Mouse (Mus musculus) stomach, embryonic 14.5 days (tissue): ENCODE data around the gene Lect2. TPM values are rescaled to one million over a fixed set of nuclear protein-coding genes. Genes with fewer than 3 reads are reported as not detected.

Experiments used
- ATAC-seq: fragments of 200-750 bp; cut with Nextera tagmentation; 2 replicates; pipeline ENCODE4 v1.8.0; 2017; ENCODE audit warnings: low read depth, moderate TSS enrichment; ENCODE audit not compliant: insufficient number of reproducible peaks, insufficient read depth, low FRiP score
- H3K27ac ChIP-seq: fragments of 300-500 bp; sonication (generic); 2 replicates; pipeline ENCODE4 v1.5.1; 2014; ENCODE audit warnings: mild to moderate bottlenecking, low read length, moderate library complexity, mixed read lengths
- H3K27me3 ChIP-seq: fragments of 300-500 bp; sonication (generic); 2 replicates; pipeline ENCODE4 v1.6.1; 2014; ENCODE audit warnings: low read length, control low read depth, mixed read lengths; ENCODE audit not compliant: control insufficient read depth, insufficient read depth
- H3K36me3 ChIP-seq: fragments of 300-500 bp; sonication (generic); 2 replicates; pipeline ENCODE4 v1.6.1; 2014; ENCODE audit warnings: mild to moderate bottlenecking, control low read depth, low read length, moderate library complexity, mixed read lengths; ENCODE audit not compliant: control insufficient read depth, insufficient read depth
- H3K4me1 ChIP-seq: fragments of 300-500 bp; sonication (generic); 2 replicates; pipeline ENCODE4 v1.6.1; 2014; ENCODE audit warnings: low read length, control low read depth, mixed read lengths; ENCODE audit not compliant: control insufficient read depth, insufficient read depth
- H3K4me2 ChIP-seq: fragments of 300-500 bp; sonication (generic); replicated peaks from 2 replicates; pipeline ENCODE4 v1.6.1; 2014; ENCODE audit warnings: low read depth, low read length, control low read depth
- H3K4me3 ChIP-seq: fragments of 300-500 bp; sonication (generic); 2 replicates; pipeline ENCODE4 v1.5.1; 2014; ENCODE audit warnings: low read depth, low read length, control low read depth
- H3K9ac ChIP-seq: fragments of 300-500 bp; sonication (generic); replicated peaks from 2 replicates; pipeline ENCODE4 v1.6.1; 2014; ENCODE audit warnings: low read depth, mild to moderate bottlenecking, control low read depth, low read length, moderate library complexity, mixed read lengths
- H3K9me3 ChIP-seq: fragments of 300-500 bp; sonication (generic); 2 replicates; pipeline ENCODE4 v1.6.1; 2016; ENCODE audit warnings: low read depth, low read length, control low read depth; ENCODE audit not compliant: control insufficient read depth
- WGBS: fragments of 180-500 bp; shearing (Covaris S2); extraction: QIAGEN DNeasy Blood & Tissue Kit; methylation state at CpG from one replicate; pipeline ENCODE4 v1.1.7; 2014; 5-methylcytosine and 5-hydroxymethylcytosine counted together
- polyA plus RNA-seq: library from polyadenylated mRNA; unstranded; fragments of >200 nt; fragmentation: Nextera tagmentation; extraction: Ambion mirVana; gene quantifications from 2 replicates; pipeline ENCODE4 v1.2.1, GENCODE M21; 2014

The Lect2 gene
- not detected in 2 replicates for polyA plus RNA-seq

GRCm38 (mm10) chr13:56548401-56548800 lies at the start of gene Lect2:
Gene Lect2, minus strand, starts transcription at chr13:56548502.
- no peak for ATAC-seq
- Histone ChIP-seq H3K36me3 (no peaks in the 10 kb centered on the region), H3K4me3 (no peak within 1 kb of the TSS), H3K9me3 (no peaks in the 10 kb centered on the region), H3K4me1 (0 out of 2 replicates have a peak, but pooled peaks cover 3% of the 10 kb centered on the region), H3K27ac (no peak within 1 kb of the TSS), H3K9ac (no peak within 1 kb of the TSS), H3K4me2 (no peak within 1 kb of the TSS), H3K27me3 (no peaks in the 10 kb centered on the region)
- 51% methylated on average over 9 of the region's 9 CpGs for WGBS

GRCm38 (mm10) chr13:56597296-56597695 lies 49.0 kb upstream of the Lect2 start:
- Histone ChIP-seq H3K4me3 (no peak overlapping the region), H3K9me3 (no peaks in the 10 kb centered on the region), H3K36me3 (no peaks in the 10 kb centered on the region), H3K4me2 (no peak overlapping the region), H3K27me3 (no peaks in the 10 kb centered on the region), H3K4me1 (peaks cover 60% of the 10 kb centered on the region), H3K27ac (peak overlapping the region; percentile 74), H3K9ac (no peak overlapping the region)
- no peak for ATAC-seq
- WGBS = 72% methylated on average over 4 of the region's 4 CpGs

- H3K4me2 ChIP-seq = no peak overlapping the region
- no peaks in the 10 kb centered on the region for H3K36me3 ChIP-seq
- H3K9me3 ChIP-seq = no peaks in the 10 kb centered on the region
- ATAC-seq = no peak
- H3K9ac ChIP-seq = no peak overlapping the region
- H3K4me3 ChIP-seq = no peak overlapping the region
- 76% methylated on average over 8 of the region's 8 CpGs for WGBS
- peaks cover 56% of the 10 kb centered on the region for H3K4me1 ChIP-seq
- H3K27ac ChIP-seq = 0 out of 2 replicates have a peak overlapping the region, but pooled peaks have one; percentile 23
- no peaks in the 10 kb centered on the region for H3K27me3 ChIP-seq
Measured at GRCm38 (mm10) chr13:56595246-56595645, 46.9 kb upstream of the Lect2 start.

- no peak overlapping the region for H3K4me3 ChIP-seq
- H3K27me3 ChIP-seq = no peaks in the 10 kb centered on the region
- H3K9me3 ChIP-seq = no peaks in the 10 kb centered on the region
- peak; percentile 24; the same call in 1 of the 2 replicates for ATAC-seq
- H3K27ac ChIP-seq = peak overlapping the region; percentile 41; the same call in 1 of the 2 replicates
- H3K9ac ChIP-seq = no peak overlapping the region
- H3K36me3 ChIP-seq = no peaks in the 10 kb centered on the region
- 39% methylated on average over 7 of the region's 7 CpGs for WGBS
- H3K4me2 ChIP-seq = no peak overlapping the region
- peaks cover 59% of the 10 kb centered on the region for H3K4me1 ChIP-seq
Measured at GRCm38 (mm10) chr13:56593961-56594391, 45.7 kb upstream of the Lect2 start.

- no peak for ATAC-seq
- H3K4me2 ChIP-seq = no peak overlapping the region
- 84% methylated on average over 5 of the region's 5 CpGs for WGBS
Measured at GRCm38 (mm10) chr13:56593196-56593595, 44.9 kb upstream of the Lect2 start.

GRCm38 (mm10) chr13:56591939-56592338 lies 43.6 kb upstream of the Lect2 start:
- ATAC-seq = no peak
- H3K27me3 ChIP-seq = no peaks in the 10 kb centered on the region
- no peak overlapping the region for H3K27ac ChIP-seq
- H3K4me1 ChIP-seq = peaks cover 54% of the 10 kb centered on the region
- no peak overlapping the region for H3K9ac ChIP-seq
- 62% methylated on average over 2 of the region's 2 CpGs for WGBS
- H3K36me3 ChIP-seq = no peaks in the 10 kb centered on the region
- H3K4me3 ChIP-seq = no peak overlapping the region
- H3K4me2 ChIP-seq = no peak overlapping the region
- H3K9me3 ChIP-seq = no peaks in the 10 kb centered on the region

More at GRCm38 (mm10) chr13:56593196-56593595, 44.9 kb upstream of the Lect2 start:
- peaks cover 62% of the 10 kb centered on the region for H3K4me1 ChIP-seq
- H3K27me3 ChIP-seq = no peaks in the 10 kb centered on the region
- H3K9me3 ChIP-seq = no peaks in the 10 kb centered on the region
- no peaks in the 10 kb centered on the region for H3K36me3 ChIP-seq
- H3K4me3 ChIP-seq = no peak overlapping the region
- no peak overlapping the region for H3K27ac ChIP-seq
- no peak overlapping the region for H3K9ac ChIP-seq

- H3K27me3 ChIP-seq = no peaks in the 10 kb centered on the region
- no peaks in the 10 kb centered on the region for H3K36me3 ChIP-seq
- H3K9me3 ChIP-seq = no peaks in the 10 kb centered on the region
- 86% methylated on average over 8 of the region's 8 CpGs for WGBS
- H3K4me2 ChIP-seq = no peak overlapping the region
- H3K4me1 ChIP-seq = peaks cover 49% of the 10 kb centered on the region
- no peak for ATAC-seq
- no peak overlapping the region for H3K9ac ChIP-seq
- no peak overlapping the region for H3K27ac ChIP-seq
- no peak overlapping the region for H3K4me3 ChIP-seq
Measured at GRCm38 (mm10) chr13:56591191-56591590, 42.9 kb upstream of the Lect2 start.

- no peak overlapping the region for H3K4me2 ChIP-seq
- H3K4me3 ChIP-seq = no peak overlapping the region
- no peaks in the 10 kb centered on the region for H3K9me3 ChIP-seq
- no peak overlapping the region for H3K27ac ChIP-seq
- no peak overlapping the region for H3K9ac ChIP-seq
- WGBS = 60% methylated on average over 5 of the region's 5 CpGs
- H3K36me3 ChIP-seq = no peaks in the 10 kb centered on the region
- H3K4me1 ChIP-seq = peaks cover 44% of the 10 kb centered on the region
- no peaks in the 10 kb centered on the region for H3K27me3 ChIP-seq
- ATAC-seq = no peak
Measured at GRCm38 (mm10) chr13:56590202-56590601, 41.9 kb upstream of the Lect2 start.
